Mouse (Mus musculus) limb, embryonic 14.5 days (tissue): Measurements from ENCODE around the gene Wwox. TPM values are rescaled to one million over a fixed set of nuclear protein-coding genes. Genes with fewer than 3 reads are reported as not detected.

ENCODE experiments used
- ATAC-seq: fragments of 200-750 bp; cut with Nextera tagmentation; 2 replicates; pipeline ENCODE4 v1.8.0; 2017; ENCODE audit warnings: low read depth, moderate number of reproducible peaks, moderate TSS enrichment; ENCODE audit not compliant: low FRiP score
- DNase-seq: peaks from one replicate; pipeline ENCODE4 v3.0.0-alpha.2; 2015; ENCODE audit warnings: low spot score
- H3K27ac ChIP-seq: fragments of 300-500 bp; sonication (generic); replicated peaks from 2 replicates; pipeline ENCODE4 v1.5.1; 2014; ENCODE audit warnings: low read depth, mild to moderate bottlenecking, low read length, moderate library complexity, mixed read lengths
- H3K27me3 ChIP-seq: fragments of 300-500 bp; sonication (generic); 2 replicates; pipeline ENCODE4 v1.6.1; 2014; ENCODE audit warnings: low read length, mixed read lengths; ENCODE audit not compliant: control insufficient read depth, insufficient read depth
- H3K36me3 ChIP-seq: fragments of 300-500 bp; sonication (generic); 2 replicates; pipeline ENCODE4 v1.6.1; 2014; ENCODE audit warnings: mild to moderate bottlenecking, low read length, moderate library complexity, mixed read lengths; ENCODE audit not compliant: control insufficient read depth, insufficient read depth
- H3K4me1 ChIP-seq: fragments of 300-500 bp; sonication (generic); 2 replicates; pipeline ENCODE4 v1.6.1; 2014; ENCODE audit warnings: antibody characterized with exemption, low read length, mixed read lengths; ENCODE audit not compliant: control insufficient read depth, insufficient read depth
- H3K4me2 ChIP-seq: fragments of 300-500 bp; sonication (generic); replicated peaks from 2 replicates; pipeline ENCODE4 v1.6.1; 2014; ENCODE audit warnings: low read depth, mild to moderate bottlenecking, low read length, moderate library complexity; ENCODE audit not compliant: severe bottlenecking
- H3K4me3 ChIP-seq: fragments of 300-500 bp; sonication (generic); replicated peaks from 2 replicates; pipeline ENCODE4 v1.5.1; 2014; ENCODE audit warnings: low read length
- H3K9ac ChIP-seq: fragments of 300-500 bp; sonication (generic); 2 replicates; pipeline ENCODE4 v1.6.1; 2014; ENCODE audit warnings: mild to moderate bottlenecking, low read depth, low read length, moderate library complexity; ENCODE audit not compliant: severe bottlenecking
- H3K9me3 ChIP-seq: fragments of 300-500 bp; sonication (generic); 2 replicates; pipeline ENCODE4 v1.6.1; 2016; ENCODE audit warnings: low read length; ENCODE audit not compliant: control insufficient read depth
- POLR2A ChIP-seq: fragments of 200-500 bp; IDR thresholded peaks from 2 replicates; pipeline ENCODE4 v1.8.0; 2012; ENCODE audit warnings: inconsistent platforms, mild to moderate bottlenecking, moderate library complexity, borderline replicate concordance; ENCODE audit not compliant: insufficient read depth, insufficient read length; ENCODE audit errors: extremely low read depth
- WGBS: fragments of 180-500 bp; shearing (Covaris S2); extraction: QIAGEN DNeasy Blood & Tissue Kit; methylation state at CpG from one replicate; pipeline ENCODE4 v1.1.7; 2014; 5-methylcytosine and 5-hydroxymethylcytosine counted together
- polyA plus RNA-seq, 2 experiments: library from polyadenylated mRNA; depleted of rRNA in 1 of 2; stranded (reverse) in 1 of 2; unstranded in 1 of 2; fragments of >200 nt; fragmentation: Nextera tagmentation in 1 of 2; extraction: Ambion mirVana in 1 of 2; gene quantifications; 2 replicates each; pipeline versions ENCODE4 v1.2.1 to v1.2.3; 2012 to 2014

Wwox gene
- polyA plus RNA-seq, 2 experiments = 8.6 to 9.4 TPM

- Histone ChIP-seq H3K4me2 (no peak overlapping the region), H3K36me3 (no peaks in the 10 kb centered on the region), H3K4me3 (no peak overlapping the region), H3K9ac (no peak overlapping the region), H3K27ac (no peak overlapping the region), H3K4me1 (no peaks in the 10 kb centered on the region), H3K9me3 (no peaks in the 10 kb centered on the region), H3K27me3 (no peaks in the 10 kb centered on the region)
- 87% methylated on average over 2 of the region's 2 CpGs for WGBS
- DNase-seq (no peak), ATAC-seq (no peak)
- no peak for TF ChIP-seq POLR2A
These were observed 672.6 kb downstream of the Wwox start for GRCm38 (mm10) chr8:115112062-115112461.

GRCm38 (mm10) chr8:115114498-115114897 lies 675.0 kb downstream of the Wwox start:
- H3K4me3 ChIP-seq = no peak overlapping the region
- H3K27ac ChIP-seq = no peak overlapping the region
- no peaks in the 10 kb centered on the region for H3K4me1 ChIP-seq
- no peak overlapping the region for H3K4me2 ChIP-seq
- no peaks in the 10 kb centered on the region for H3K36me3 ChIP-seq
- no peaks in the 10 kb centered on the region for H3K27me3 ChIP-seq
- DNase-seq = no peak
- no peak for TF ChIP-seq POLR2A
- ATAC-seq = no peak
- H3K9ac ChIP-seq = no peak overlapping the region
- H3K9me3 ChIP-seq = no peaks in the 10 kb centered on the region
- 40% methylated on average over 6 of the region's 6 CpGs for WGBS

- Histone ChIP-seq H3K36me3 (no peaks in the 10 kb centered on the region), H3K27ac (no peak overlapping the region), H3K27me3 (no peaks in the 10 kb centered on the region), H3K9me3 (no peaks in the 10 kb centered on the region), H3K4me3 (no peak overlapping the region), H3K9ac (no peak overlapping the region), H3K4me2 (no peak overlapping the region), H3K4me1 (no peaks in the 10 kb centered on the region)
- ATAC-seq (no peak), DNase-seq (no peak)
- no peak for TF ChIP-seq POLR2A
- 90% methylated on average over 7 of the region's 7 CpGs for WGBS
These were observed 686.6 kb downstream of the Wwox start for GRCm38 (mm10) chr8:115126081-115126480.

- H3K27me3 ChIP-seq = no peaks in the 10 kb centered on the region
- no peaks in the 10 kb centered on the region for H3K36me3 ChIP-seq
- no peak overlapping the region for H3K27ac ChIP-seq
- H3K4me1 ChIP-seq = no peaks in the 10 kb centered on the region
- H3K4me3 ChIP-seq = no peak overlapping the region
- TF ChIP-seq POLR2A = no peak
- no peaks in the 10 kb centered on the region for H3K9me3 ChIP-seq
- DNase-seq (no peak), ATAC-seq (no peak)
- no peak overlapping the region for H3K4me2 ChIP-seq
- WGBS = 87% methylated on average over 5 of the region's 5 CpGs
- no peak overlapping the region for H3K9ac ChIP-seq
These were observed 687.2 kb downstream of the Wwox start for GRCm38 (mm10) chr8:115126674-115127073.

GRCm38 (mm10) chr8:115129307-115129706 lies 689.9 kb downstream of the Wwox start:
- WGBS = 93% methylated on average over 4 of the region's 4 CpGs
- no peak overlapping the region for H3K9ac ChIP-seq
- no peaks in the 10 kb centered on the region for H3K4me1 ChIP-seq
- TF ChIP-seq POLR2A = no peak
- no peak overlapping the region for H3K27ac ChIP-seq
- H3K4me2 ChIP-seq = no peak overlapping the region
- no peaks in the 10 kb centered on the region for H3K9me3 ChIP-seq
- H3K36me3 ChIP-seq = no peaks in the 10 kb centered on the region
- no peak overlapping the region for H3K4me3 ChIP-seq
- 0 out of 2 replicates have a peak, but pooled peaks cover 3% of the 10 kb centered on the region for H3K27me3 ChIP-seq
- DNase-seq (no peak), ATAC-seq (no peak)

- no peak overlapping the region for H3K4me2 ChIP-seq
- DNase-seq (no peak), ATAC-seq (no peak)
- no peak overlapping the region for H3K27ac ChIP-seq
- H3K9ac ChIP-seq = no peak overlapping the region
- TF ChIP-seq POLR2A = no peak
- no peaks in the 10 kb centered on the region for H3K36me3 ChIP-seq
- H3K27me3 ChIP-seq = 0 out of 2 replicates have a peak, but pooled peaks cover 3% of the 10 kb centered on the region
- H3K4me3 ChIP-seq = no peak overlapping the region
- 0 out of 2 replicates have a peak, but pooled peaks cover 3% of the 10 kb centered on the region for H3K9me3 ChIP-seq
- WGBS = 59% methylated on average over 17 of the region's 17 CpGs
- no peaks in the 10 kb centered on the region for H3K4me1 ChIP-seq
These were observed 693.7 kb downstream of the Wwox start for GRCm38 (mm10) chr8:115133119-115133518.
